In genomic region chr8:64923329-64923728, GRCm38 (mm10) we compare ENCODE assay signal across 27 mouse cellular contexts. TPM values are rescaled to one million over a fixed set of nuclear protein-coding genes. Genes with fewer than 3 reads are reported as not detected.
A peak's percentile ranks its signal among the peaks of the same experiment; 100 is the strongest.
DNase-seq lines count a peak whose midpoint lies in the region; TF ChIP-seq lines count a peak whose summit lies in the region.
"Had no signal": no experiment of that assay in that cellular context is flagged by ENCODE, and none has a peak within 500 bp of the region (broad histone marks: within the 10 kb centered on the region; RNA-seq: fewer than 3 reads in every experiment).

No protein-coding gene starts in this region.

- H3K4me3 ChIP-seq in layer of hippocampus, adult 2 months: no peak overlapping the region
- H3K4me3 ChIP-seq in cortical plate, adult 2 months (ENCODE audit: insufficient read depth, low read length): no peak overlapping the region
- H3K4me3 ChIP-seq: embryonic facial prominence, embryonic 10.5 days; embryonic facial prominence, embryonic 13.5 days; erythroblast, embryonic 14.5 days; forebrain, embryonic 12.5 days; forebrain, embryonic 15.5 days; heart, embryonic 13.5 days had no signal

- peak; percentile 19 for DNase-seq in adrenal gland, postnatal 10 days
- DNase-seq in adrenal gland, adult 8-10 months: no peak
- DNase-seq in layer of hippocampus, adult 2 months (ENCODE audit: low spot score in 2 of 2): no peak
- no peak for DNase-seq in layer of hippocampus, postnatal 36 days
- peak; percentile 15 for DNase-seq in NIH3T3 (ENCODE audit: low read depth)
- DNase-seq in kidney, postnatal 36 days: no peak
- DNase-seq in layer of hippocampus, adult 11-12 months (ENCODE audit: low spot score): no peak
- DNase-seq: adrenal gland, adult 2 months; adrenal gland, postnatal 36 days; cerebellum, adult 11 months; cerebellum, adult 2 months; cerebellum, adult 9-11 months; cerebellum, postnatal 25 days; embryo, embryonic 11 days; gastrocnemius, postnatal 36 days; heart, adult 11 months; heart, postnatal 14 days; heart, postnatal 4 days had no signal

- peak overlapping the region; percentile 4; the same call in 1 of the 2 replicates for H3K27ac ChIP-seq in layer of hippocampus, adult 2 months
- 0 out of 2 replicates have a peak overlapping the region, but pooled peaks have one; percentile 37 for H3K27ac ChIP-seq in cortical plate, adult 2 months (ENCODE audit: insufficient read depth, low read length)
- H3K27ac ChIP-seq: embryonic facial prominence, embryonic 10.5 days; embryonic facial prominence, embryonic 13.5 days; forebrain, embryonic 12.5 days; forebrain, embryonic 15.5 days; heart, embryonic 13.5 days; hindbrain, embryonic 14.5 days; hindbrain, postnatal 0 days had no signal

- no peak for TF ChIP-seq POLR2A in cortical plate, adult 2 months (IDR thresholded peaks at IDR 0.05; ENCODE audit: extremely low read depth, insufficient read depth, low read length)

- peaks cover 4% of the 10 kb centered on the region; the same call in 1 of the 2 replicates for H3K4me1 ChIP-seq in cortical plate, adult 2 months (ENCODE audit: control insufficient read depth, insufficient read depth, low read length)

- TF ChIP-seq CTCF in layer of hippocampus, adult 2 months (conservative IDR thresholded peaks at IDR 0.05): no peak
- no peak for TF ChIP-seq CTCF in cortical plate, adult 2 months (IDR thresholded peaks at IDR 0.05; ENCODE audit: extremely low read depth, insufficient read depth, low read length)

RNA-seq across cellular contexts. Expression of gene Tmem192, which starts 23.7 kb away (rescaled TPM):
- total RNA-seq in adrenal gland, postnatal 10 days (2021): 10 to 100 TPM; 33.5 TPM
- 10 to 100 TPM; 54.2 to 69.9 (median 60.2) TPM for total RNA-seq in adrenal gland, adult 8-10 months (2022)
- 10 to 100 TPM; 19.8 to 24.4 TPM for total RNA-seq in layer of hippocampus, adult 2 months (2021)
- 10 to 100 TPM; 22.1 to 22.9 TPM for total RNA-seq in layer of hippocampus, postnatal 36 days (2021)
- 31.7 and 36.8 TPM in 2 replicates for polyA plus RNA-seq in cortical plate, adult 2 months (2012; rRNA removed)

Comparison
In these comparisons a context has a peak if more than half of its experiments do, and no peak if none do; other contexts are left out.
1. DNase-seq: peak in adrenal gland, postnatal 10 days (single experiment) and NIH3T3 (single experiment); none in adrenal gland, adult 8-10 months (single experiment), layer of hippocampus, adult 2 months (0 of 2), layer of hippocampus, postnatal 36 days (0 of 2), kidney, postnatal 36 days (0 of 2) and layer of hippocampus, adult 11-12 months (single experiment).